Mouse (Mus musculus) bone marrow, adult 2 months (tissue): ENCODE results near the gene Psap.

Experiments used
- CTCF ChIP-seq: fragments of 200-500 bp; IDR thresholded peaks from 2 replicates; pipeline ENCODE4 v1.5.1; 2011; ENCODE audit warnings: low read length, control low read depth; ENCODE audit not compliant: control insufficient read depth, insufficient read depth
- POLR2A ChIP-seq: fragments of 200-500 bp; IDR thresholded peaks from 2 replicates; pipeline ENCODE4 v1.6.1; 2011; ENCODE audit warnings: low read depth, mild to moderate bottlenecking, control low read depth, low read length, borderline replicate concordance; ENCODE audit not compliant: control insufficient read depth

- TF ChIP-seq CTCF = no peak
- no peak for TF ChIP-seq POLR2A
Measured at GRCm38 (mm10) chr10:60280353-60280752, 2.9 kb downstream of the Psap start.
